Mouse (Mus musculus): ENCODE measurements at regions not wholly inside any gene's neighbourhood (a gene's known extent, or its start where the extent isn't known, plus 50 kb on each side); places are given as distances from the start of the nearest gene placed in this dataset.

DNA sequence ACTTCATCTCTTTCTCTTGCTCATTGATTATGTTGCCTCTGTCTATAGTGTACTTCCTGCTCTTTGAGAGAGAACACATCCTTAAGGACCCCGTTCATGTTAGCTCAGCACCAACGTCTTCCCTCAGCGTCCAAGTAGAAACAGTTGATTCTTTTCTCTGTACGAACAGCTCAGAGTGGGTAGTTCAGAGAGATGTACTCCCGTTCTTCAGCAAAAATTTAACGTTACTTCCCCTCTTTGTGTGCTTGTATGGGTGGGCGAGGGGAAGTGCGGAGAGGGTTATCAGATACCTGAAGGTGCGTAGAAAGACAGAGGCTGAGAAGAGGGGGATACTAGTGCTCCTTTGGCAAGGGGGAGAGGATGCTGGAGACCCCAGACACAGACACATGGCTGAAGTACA lies 55.1 kb upstream of the Tab2 start:
- ATAC-seq (ENCODE audit: low FRiP score): no peak
- Histone ChIP-seq H3K27ac (no peak overlapping the region), H3K9ac (no peak overlapping the region), H3K4me2 (replicated peaks) (no peak overlapping the region), H3K36me3 (no peaks in the 10 kb centered on the region), H3K9me3 (replicated peaks) (no peaks in the 10 kb centered on the region), H3K27me3 (no peaks in the 10 kb centered on the region), H3K4me3 (no peak overlapping the region), H3K4me1 (no peaks in the 10 kb centered on the region)
- 88% methylated on average over 9 of the region's 9 CpGs for WGBS

DNA sequence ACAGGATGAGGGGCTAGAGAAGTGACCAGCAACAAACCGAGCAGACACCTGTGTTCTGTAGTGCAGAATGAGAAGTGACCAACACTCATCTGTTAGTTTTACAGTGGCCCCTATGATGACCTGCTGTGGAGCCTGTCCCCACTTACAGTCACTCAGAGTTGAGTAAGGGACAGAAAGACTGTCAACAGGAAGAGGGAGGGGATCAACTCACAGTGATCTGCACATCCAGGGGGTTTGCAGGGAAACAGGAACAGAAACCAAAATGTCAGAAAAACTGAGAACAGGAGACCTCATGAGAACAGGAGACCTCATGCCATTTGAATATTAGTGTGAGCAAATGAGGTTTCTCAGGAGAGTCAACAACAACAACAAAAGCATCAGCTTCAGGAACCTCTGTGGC lies 53.8 kb upstream of the Tab2 start:
- Histone ChIP-seq H3K9ac (no peak overlapping the region), H3K36me3 (no peaks in the 10 kb centered on the region), H3K27me3 (no peaks in the 10 kb centered on the region), H3K9me3 (replicated peaks) (no peaks in the 10 kb centered on the region), H3K4me1 (no peaks in the 10 kb centered on the region), H3K4me3 (no peak overlapping the region), H3K27ac (no peak overlapping the region), H3K4me2 (replicated peaks) (no peak overlapping the region)
- WGBS: 72% methylated on average over 1 of the region's 1 CpGs
- ATAC-seq (ENCODE audit: low FRiP score): no peak

DNA sequence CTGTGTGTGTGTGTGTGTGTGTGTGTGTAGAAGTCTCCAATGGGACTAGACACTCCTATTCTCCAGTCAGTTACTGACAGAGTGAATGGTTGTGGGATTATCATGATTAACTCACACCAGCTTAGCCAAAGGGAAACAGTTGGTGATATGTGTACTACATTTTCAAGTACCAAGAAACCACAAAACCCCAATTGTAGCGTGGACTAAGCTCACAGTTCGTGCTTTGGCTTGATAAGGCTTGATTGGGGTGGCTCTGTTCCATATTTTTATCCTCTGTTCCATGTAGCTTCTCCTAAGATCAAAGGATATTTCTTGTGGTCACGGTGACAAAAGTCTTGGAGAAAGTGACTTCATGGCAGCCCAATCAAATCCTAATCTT lies 51.9 kb upstream of the Tab2 start:
- no peak for ATAC-seq (ENCODE audit: low FRiP score)
- H3K9ac ChIP-seq: no peak overlapping the region
- 88% methylated on average over 3 of the region's 3 CpGs for WGBS
- no peak overlapping the region for H3K27ac ChIP-seq
- H3K4me3 ChIP-seq: no peak overlapping the region
- H3K9me3 ChIP-seq (replicated peaks): no peaks in the 10 kb centered on the region
- H3K4me1 ChIP-seq: no peaks in the 10 kb centered on the region
- H3K4me2 ChIP-seq (replicated peaks): no peak overlapping the region
- no peaks in the 10 kb centered on the region for H3K27me3 ChIP-seq
- no peaks in the 10 kb centered on the region for H3K36me3 ChIP-seq

DNA sequence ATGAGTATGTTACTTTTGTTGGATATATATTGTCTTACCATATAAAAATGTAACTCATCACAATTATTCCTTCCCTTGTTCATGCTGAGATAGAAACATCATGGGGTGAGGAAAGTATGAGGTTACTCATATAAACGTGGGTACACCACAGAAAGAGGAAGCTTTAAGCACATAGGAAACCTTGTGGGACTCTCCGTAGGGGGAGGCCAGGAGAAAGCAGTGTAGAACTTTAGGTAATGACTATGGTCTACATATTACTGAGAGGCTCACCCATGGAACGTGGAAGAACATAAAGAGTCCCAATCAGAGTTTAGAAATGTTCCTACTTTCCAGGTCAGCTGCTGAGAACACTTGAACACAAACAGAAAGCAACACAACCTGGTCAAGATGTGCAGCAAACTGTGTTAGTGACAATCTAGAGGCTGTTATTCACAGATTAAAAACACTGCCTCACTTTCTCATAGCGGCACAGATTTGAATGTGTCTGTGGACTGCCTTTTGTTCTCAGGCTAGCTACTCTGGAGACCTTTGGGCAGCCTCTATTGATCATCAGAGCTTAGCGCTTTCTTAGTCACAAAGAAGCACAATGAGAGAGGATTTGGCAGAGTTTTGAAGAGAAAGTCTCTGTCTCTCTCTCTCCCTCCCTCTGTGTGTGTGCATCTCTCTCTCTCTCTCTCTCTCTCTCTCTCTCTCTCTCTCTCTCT lies 51.4 kb upstream of the Tab2 start:
- Histone ChIP-seq H3K9ac (no peak overlapping the region), H3K4me1 (no peaks in the 10 kb centered on the region), H3K27ac (no peak overlapping the region), H3K4me3 (no peak overlapping the region), H3K36me3 (no peaks in the 10 kb centered on the region), H3K9me3 (replicated peaks) (no peaks in the 10 kb centered on the region), H3K4me2 (replicated peaks) (no peak overlapping the region), H3K27me3 (no peaks in the 10 kb centered on the region)
- WGBS: 55% methylated on average over 5 of the region's 5 CpGs
- no peak for ATAC-seq (ENCODE audit: low FRiP score)

Data from hindbrain, embryonic 12.5 days (tissue).